Mouse (Mus musculus) kidney, postnatal 0 days (tissue): ENCODE measurements around the gene Dcdc2a. TPM values are rescaled to one million over a fixed set of nuclear protein-coding genes. Genes with fewer than 3 reads are reported as not detected.
A peak's percentile ranks its signal among the peaks of the same experiment; 100 is the strongest.

Experiments
- ATAC-seq: fragments of 200-750 bp; cut with Nextera tagmentation; replicated peaks from 2 replicates; pipeline ENCODE4 v1.8.0; 2017; ENCODE audit warnings: low read depth, moderate number of reproducible peaks, moderate TSS enrichment, moderate library complexity; ENCODE audit not compliant: low FRiP score
- DNase-seq: peaks from one replicate; pipeline ENCODE4 v3.0.0-alpha.2; 2016; ENCODE audit warnings: low spot score
- H3K27ac ChIP-seq: fragments of 300-500 bp; sonication (generic); 2 replicates; pipeline ENCODE4 v1.5.1; 2014; ENCODE audit warnings: mild to moderate bottlenecking
- H3K27me3 ChIP-seq: fragments of 300-500 bp; sonication (generic); 2 replicates; pipeline ENCODE4 v1.6.1; 2014; ENCODE audit warnings: low read length, mixed read lengths; ENCODE audit not compliant: insufficient read depth
- H3K36me3 ChIP-seq: fragments of 300-500 bp; sonication (generic); 2 replicates; pipeline ENCODE4 v1.6.1; 2014; ENCODE audit warnings: low read length, mixed read lengths; ENCODE audit not compliant: insufficient read depth
- H3K4me1 ChIP-seq: fragments of 300-500 bp; sonication (generic); replicated peaks from 2 replicates; pipeline ENCODE4 v1.6.1; 2014; ENCODE audit warnings: antibody characterized with exemption, low read length, mixed read lengths; ENCODE audit not compliant: insufficient read depth
- H3K4me2 ChIP-seq: fragments of 300-500 bp; sonication (generic); 2 replicates; pipeline ENCODE4 v1.6.1; 2014; ENCODE audit warnings: mild to moderate bottlenecking, low read length, moderate library complexity, mixed read lengths
- H3K4me3 ChIP-seq: fragments of 300-500 bp; sonication (generic); replicated peaks from 2 replicates; pipeline ENCODE4 v1.5.1; 2014; ENCODE audit warnings: low read depth, low read length
- H3K9ac ChIP-seq: fragments of 300-500 bp; sonication (generic); 2 replicates; pipeline ENCODE4 v1.6.1; 2014; ENCODE audit warnings: low read depth, low read length
- H3K9me3 ChIP-seq: fragments of 300-500 bp; sonication (generic); replicated peaks from 2 replicates; pipeline ENCODE4 v1.6.1; 2016; ENCODE audit warnings: low read length, inconsistent platforms, mixed read lengths
- CTCF ChIP-seq: IDR thresholded peaks from 2 replicates; pipeline ENCODE4 v1.5.1; 2016; ENCODE audit warnings: antibody characterized with exemption, low read depth, mild to moderate bottlenecking, moderate library complexity
- WGBS: fragments of 180-500 bp; shearing (Covaris S2); extraction: QIAGEN DNeasy Blood & Tissue Kit; methylation state at CpG from one replicate; pipeline ENCODE4 v1.1.7; 2014; 5-methylcytosine and 5-hydroxymethylcytosine counted together
- polyA plus RNA-seq: library from polyadenylated mRNA; unstranded; fragments of >200 nt; fragmentation: Nextera tagmentation; extraction: Ambion mirVana; gene quantifications from 2 replicates; pipeline ENCODE4 v1.2.1, GENCODE M21; 2015

Dcdc2a gene
- 73.7 and 88.5 TPM in 2 replicates for polyA plus RNA-seq

DNA sequence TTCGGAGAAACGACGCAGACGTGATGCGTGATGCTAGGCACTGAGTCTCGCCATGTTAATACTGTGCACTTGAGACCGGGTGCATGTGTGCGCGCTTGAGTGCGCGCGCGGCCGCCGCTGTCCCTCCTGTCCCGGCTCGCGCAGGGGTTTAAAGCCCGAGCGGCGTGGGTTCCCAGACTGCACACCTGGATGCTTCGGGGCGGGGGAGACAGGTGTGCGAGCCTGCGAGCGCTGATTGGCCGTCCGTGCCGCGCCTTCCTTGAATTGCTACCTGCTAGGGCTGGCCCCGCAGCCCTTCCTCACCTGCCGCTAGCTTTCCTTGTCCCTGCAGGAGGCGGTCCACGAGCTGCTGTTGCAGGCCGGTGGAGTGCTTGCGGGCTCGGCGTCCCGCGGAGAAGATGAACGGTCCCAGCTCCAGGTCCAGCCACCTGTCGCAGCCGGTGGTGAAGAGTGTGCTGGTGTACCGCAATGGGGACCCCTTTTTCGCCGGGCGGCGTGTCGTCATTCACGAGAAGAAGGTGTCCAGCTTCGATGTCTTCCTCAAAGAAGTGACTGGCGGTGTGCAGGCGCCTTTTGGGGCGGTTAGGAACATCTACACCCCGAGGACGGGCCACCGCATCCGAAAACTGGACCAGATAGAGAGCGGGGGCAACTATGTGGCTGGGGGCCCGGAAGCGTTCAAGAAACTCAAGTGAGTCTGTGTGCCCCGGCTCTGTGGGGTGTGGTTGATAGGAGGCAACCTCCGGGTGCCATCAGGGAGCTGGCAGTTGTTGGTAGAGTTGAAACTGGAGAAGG, at the start of gene Dcdc2a:
Dcdc2a (plus strand) TSS at position 132 of the 795 bp plus-strand sequence.
- peak within 1 kb of the TSS; percentile 77 for H3K4me2 ChIP-seq
- ATAC-seq = peak; percentile 80
- 2% methylated on average over 63 of the region's 63 CpGs for WGBS
- H3K4me1 ChIP-seq = peaks cover 7% of the 10 kb centered on the region; the same call in 1 of the 2 replicates
- peak within 1 kb of the TSS; percentile 54 for H3K4me3 ChIP-seq
- H3K27ac ChIP-seq = peak within 1 kb of the TSS; percentile 67
- H3K9me3 ChIP-seq = no peaks in the 10 kb centered on the region
- 0 out of 2 replicates have a peak, but pooled peaks have one; percentile 11 for TF ChIP-seq CTCF
- peak within 1 kb of the TSS; percentile 57 for H3K9ac ChIP-seq
- DNase-seq = peak; percentile 41
- no peaks in the 10 kb centered on the region for H3K27me3 ChIP-seq
- H3K36me3 ChIP-seq = 0 out of 2 replicates have a peak, but pooled peaks cover 3% of the 10 kb centered on the region

DNA sequence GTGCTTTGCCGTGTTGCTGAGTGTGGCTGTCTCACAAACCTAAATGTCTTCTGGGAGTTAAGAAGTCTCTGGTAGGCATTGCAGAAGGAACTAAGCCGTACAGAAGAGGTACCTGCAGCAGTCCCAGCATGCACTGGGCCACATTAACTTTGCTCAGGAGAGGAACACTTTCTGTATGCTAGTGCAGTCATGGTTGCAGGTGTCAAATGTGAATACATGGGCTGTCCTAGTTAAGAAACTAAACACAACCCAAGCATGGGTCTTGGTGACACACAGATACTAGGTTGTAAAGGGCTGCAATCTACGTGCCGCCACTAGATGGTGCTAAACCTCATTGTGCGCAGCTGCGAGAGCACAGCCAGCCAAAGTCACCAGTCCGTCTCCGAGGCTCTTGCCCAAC, 48.7 kb upstream of the Dcdc2a start:
- TF ChIP-seq CTCF = peak; percentile 32
- Histone ChIP-seq H3K27me3 (no peaks in the 10 kb centered on the region), H3K4me3 (no peak overlapping the region), H3K36me3 (peaks cover 19% of the 10 kb centered on the region), H3K9ac (no peak overlapping the region), H3K9me3 (no peaks in the 10 kb centered on the region), H3K4me1 (no peaks in the 10 kb centered on the region), H3K27ac (no peak overlapping the region), H3K4me2 (no peak overlapping the region)
- ATAC-seq (no peak), DNase-seq (no peak)
- 90% methylated on average over 6 of the region's 8 CpGs for WGBS

DNA sequence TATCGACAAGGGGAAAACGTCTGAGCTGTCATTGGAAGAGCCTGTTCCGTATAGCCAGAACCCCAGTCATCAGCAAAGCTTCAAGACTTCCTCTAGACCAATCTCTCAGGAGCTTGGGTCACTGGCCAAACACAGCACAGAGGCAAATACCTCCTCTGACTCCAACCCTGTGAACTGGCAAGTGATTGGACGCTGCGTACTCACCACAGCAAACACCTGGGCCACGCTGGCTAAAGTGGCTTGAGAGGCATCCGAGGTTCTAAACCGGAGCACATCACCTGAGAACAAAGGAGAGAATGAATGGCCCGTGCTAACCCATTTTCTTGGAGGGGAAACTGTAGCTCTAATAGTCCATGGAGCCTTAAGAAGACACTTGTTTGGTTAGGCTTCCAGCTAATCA, 37.5 kb upstream of the Dcdc2a start:
- Histone ChIP-seq H3K4me3 (no peak overlapping the region), H3K27ac (no peak overlapping the region), H3K4me2 (peak overlapping the region; percentile 90; the same call in 1 of the 2 replicates), H3K4me1 (peaks cover 9% of the 10 kb centered on the region), H3K9ac (no peak overlapping the region), H3K36me3 (0 out of 2 replicates have a peak, but pooled peaks cover 9% of the 10 kb centered on the region), H3K9me3 (no peaks in the 10 kb centered on the region), H3K27me3 (no peaks in the 10 kb centered on the region)
- DNase-seq (no peak), ATAC-seq (no peak)
- TF ChIP-seq CTCF = no peak
- 91% methylated on average over 9 of the region's 9 CpGs for WGBS

DNA sequence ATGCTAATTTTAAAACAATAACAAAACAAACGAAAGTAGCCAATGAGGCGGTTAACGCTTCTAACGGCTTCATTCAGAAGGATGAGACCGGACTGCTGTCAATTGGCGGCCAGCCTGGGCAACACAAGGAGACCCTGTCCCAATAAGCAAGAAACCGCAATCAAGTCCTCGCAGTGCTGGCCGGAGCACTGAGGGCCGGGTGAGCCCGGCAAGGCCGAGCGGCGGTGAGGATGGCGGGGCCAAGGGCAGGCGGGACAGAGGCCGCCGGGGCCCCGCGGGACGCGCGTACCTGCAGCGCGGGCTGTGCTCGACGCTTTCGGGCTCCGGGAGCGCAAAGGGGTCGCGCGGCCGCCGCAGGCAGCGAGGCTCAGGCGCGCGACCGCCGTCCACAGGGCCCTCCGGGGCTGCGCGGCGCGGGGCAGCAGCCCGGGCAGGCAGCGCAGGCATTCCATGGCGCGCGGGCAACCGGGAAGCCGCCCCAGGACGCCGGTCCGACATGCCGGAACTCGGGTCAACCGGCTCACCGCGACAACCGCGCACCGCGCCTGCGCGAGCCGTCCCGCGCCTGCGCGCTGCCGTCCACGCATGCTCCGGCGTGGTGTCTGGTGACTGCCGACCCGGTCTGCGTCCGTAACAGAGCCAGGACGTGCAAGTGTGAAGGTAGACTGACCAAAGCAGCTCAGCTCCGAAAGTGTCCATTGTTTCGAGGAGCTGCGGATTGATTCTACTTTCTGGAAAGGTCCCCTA, 35.8 kb upstream of the Dcdc2a start, which contains the start of gene Mrs2:
Mrs2 (minus strand) TSS at position 587 of the 747 bp plus-strand sequence.
- WGBS = under 1% methylated on average over 74 of the region's 84 CpGs
- TF ChIP-seq CTCF = no peak

DNA sequence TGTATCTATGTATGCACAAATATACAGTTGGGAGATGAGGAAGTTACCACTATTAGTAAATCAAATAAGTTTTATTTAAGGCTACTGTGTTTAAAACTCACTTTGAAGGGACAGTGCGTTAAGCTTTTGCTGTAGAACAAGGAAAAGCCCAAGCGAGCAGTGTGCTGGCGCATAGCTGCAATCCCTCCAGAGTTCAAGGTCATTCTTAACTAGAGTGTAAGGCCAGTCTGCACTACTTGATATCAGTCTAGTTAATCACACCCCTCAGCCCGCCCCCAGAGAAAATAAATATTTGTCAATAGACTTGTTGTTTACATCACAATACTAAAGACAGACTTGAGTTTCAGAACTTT, 35.3 kb upstream of the Dcdc2a start:
- Histone ChIP-seq H3K4me3 (peak overlapping the region; percentile 87), H3K4me2 (peak overlapping the region; percentile 90), H3K27me3 (no peaks in the 10 kb centered on the region), H3K36me3 (0 out of 2 replicates have a peak, but pooled peaks cover 9% of the 10 kb centered on the region), H3K9ac (peak overlapping the region; percentile 85; the same call in 1 of the 2 replicates), H3K27ac (peak overlapping the region; percentile 87), H3K9me3 (no peaks in the 10 kb centered on the region), H3K4me1 (peaks cover 9% of the 10 kb centered on the region)
- 38% methylated on average over 4 of the region's 4 CpGs for WGBS
- TF ChIP-seq CTCF = no peak
- ATAC-seq (0 out of 2 replicates have a peak, but pooled peaks have one; percentile 29), DNase-seq (no peak)

More for the DNA sequence above, 35.8 kb upstream of the Dcdc2a start, which contains the start of gene Mrs2:
- Histone ChIP-seq H3K4me3 (peak within 1 kb of the TSS; percentile 87), H3K36me3 (0 out of 2 replicates have a peak, but pooled peaks cover 9% of the 10 kb centered on the region), H3K4me2 (peak within 1 kb of the TSS; percentile 90), H3K27me3 (no peaks in the 10 kb centered on the region), H3K9ac (peak within 1 kb of the TSS; percentile 85), H3K9me3 (no peaks in the 10 kb centered on the region), H3K27ac (peak within 1 kb of the TSS; percentile 87), H3K4me1 (peaks cover 9% of the 10 kb centered on the region)
- ATAC-seq (peak; percentile 91), DNase-seq (peak; percentile 91)

DNA sequence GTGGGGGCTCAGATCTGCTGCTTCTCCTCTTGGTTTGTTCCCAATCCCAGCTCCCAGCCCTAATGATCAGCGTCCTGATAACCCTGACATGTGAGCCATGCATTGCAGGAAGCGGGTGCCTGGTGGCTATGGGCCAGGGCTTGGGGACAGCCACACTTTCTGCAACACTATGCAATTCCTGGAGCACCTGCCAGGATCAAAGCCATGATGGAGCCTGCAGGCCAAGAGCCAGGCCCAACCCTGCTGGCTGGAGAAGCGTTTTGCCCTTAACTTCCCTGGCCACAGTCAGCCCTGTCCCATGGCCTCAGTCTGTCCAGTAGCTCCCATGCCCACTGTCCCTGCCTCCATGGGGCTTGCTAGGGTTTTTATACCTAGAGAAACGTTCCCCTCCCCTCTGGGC, 33.4 kb upstream of the Dcdc2a start:
- Histone ChIP-seq H3K27ac (no peak overlapping the region), H3K27me3 (no peaks in the 10 kb centered on the region), H3K36me3 (0 out of 2 replicates have a peak, but pooled peaks cover 5% of the 10 kb centered on the region), H3K4me3 (no peak overlapping the region), H3K9ac (no peak overlapping the region), H3K4me1 (peaks cover 9% of the 10 kb centered on the region), H3K4me2 (no peak overlapping the region), H3K9me3 (no peaks in the 10 kb centered on the region)
- TF ChIP-seq CTCF = no peak
- ATAC-seq = no peak
- no peak for DNase-seq
- WGBS = 66% methylated on average over 4 of the region's 4 CpGs
